Mouse (Mus musculus) adrenal gland, adult 8-10 months (tissue): ENCODE measurements around the gene Pou3f1. TPM values are rescaled to one million over a fixed set of nuclear protein-coding genes. Genes with fewer than 3 reads are reported as not detected.

ENCODE experiments used
- total RNA-seq, 4 experiments: library from RNA; stranded (reverse); gene quantifications; 2 replicates each; pipeline ENCODE4 v1.2.4; 2022

Gene Pou3f1
- total RNA-seq, 4 experiments from 2014 or later = 0.06 to 0.15 (median 0.11) TPM

Other genes with a start within 250 kb of the Pou3f1 start
- gene 3100002H09Rik, start 46.0 kb upstream of the Pou3f1 start, total RNA-seq = not detected
- 10 to 100 TPM; 31.2 to 40.7 (median 34.4) TPM for gene Utp11, start 36.8 kb downstream of the Pou3f1 start, total RNA-seq
- gene Fhl3, start 43.9 kb downstream of the Pou3f1 start, total RNA-seq = 10 to 100 TPM in 2 of 4 experiments, 1 to 10 TPM in 2; 5.5 to 12.8 (median 8.9) TPM
- 10 to 100 TPM; 33.5 to 42.5 (median 37.2) TPM for gene Sf3a3, start 58.0 kb downstream of the Pou3f1 start, total RNA-seq
- 10 to 100 TPM; 24.9 to 36.2 (median 29.7) TPM for gene Inpp5b, start 85.0 kb downstream of the Pou3f1 start, total RNA-seq
- gene Mtf1, start 145.3 kb downstream of the Pou3f1 start, total RNA-seq = 10 to 100 TPM; 24.8 to 33.8 (median 28.5) TPM
- gene Yrdc, start 193.9 kb downstream of the Pou3f1 start, total RNA-seq = 10 to 100 TPM; 40.9 to 53.4 (median 43.2) TPM
- 10 to 100 TPM; 45.1 to 51.4 (median 49.2) TPM for gene 1110065P20Rik, start 194.4 kb downstream of the Pou3f1 start, total RNA-seq
- gene Maneal, start 205.4 kb downstream of the Pou3f1 start, total RNA-seq = 1 to 10 TPM; 6.4 to 7.2 (median 6.8) TPM
- 1 to 10 TPM; 2.9 to 4.3 (median 3.8) TPM for gene Epha10, start 224.1 kb downstream of the Pou3f1 start, total RNA-seq